Mouse (Mus musculus) brain, embryonic 18.5 days (tissue): ENCODE data around the gene Dnpep.

Experiments
- DNase-seq: peaks from one replicate; pipeline ENCODE4 v3.0.0-alpha.2; 2012; ENCODE audit warnings: low read depth, low spot score

The Dnpep gene

GRCm38 (mm10) chr1:75331271-75331670 lies 13.5 kb upstream of the Dnpep start:
- DNase-seq, result no peak

GRCm38 (mm10) chr1:75327461-75327860 lies 9.7 kb upstream of the Dnpep start:
- DNase-seq, result no peak

GRCm38 (mm10) chr1:75319166-75319565 lies 1.4 kb upstream of the Dnpep start:
- DNase-seq, result no peak

GRCm38 (mm10) chr1:75318736-75319135 lies 946 bp upstream of the Dnpep start:
- DNase-seq, result no peak

GRCm38 (mm10) chr1:75318301-75318700 lies 511 bp upstream of the Dnpep start:
- DNase-seq, result no peak

GRCm38 (mm10) chr1:75316861-75317240 lies 939 bp downstream of the Dnpep start:
- peak; percentile 39 for DNase-seq

GRCm38 (mm10) chr1:75315456-75316365 lies 2.1 kb downstream of the Dnpep start:
- no peak for DNase-seq

- no peak for DNase-seq
Measured at GRCm38 (mm10) chr1:75315011-75315410, 2.8 kb downstream of the Dnpep start.

GRCm38 (mm10) chr1:75311694-75312093 lies 6.1 kb downstream of the Dnpep start:
- DNase-seq, result no peak

- DNase-seq, result no peak
Measured at GRCm38 (mm10) chr1:75304662-75305061, 13.1 kb downstream of the Dnpep start.

- no peak for DNase-seq
Measured at GRCm38 (mm10) chr1:75294294-75294693, 23.5 kb downstream of the Dnpep start.

GRCm38 (mm10) chr1:75293331-75293701 lies 24.5 kb downstream of the Dnpep start:
- DNase-seq, result no peak

GRCm38 (mm10) chr1:75292476-75293330 lies 25.1 kb downstream of the Dnpep start:
- no peak for DNase-seq

- no peak for DNase-seq
Measured at GRCm38 (mm10) chr1:75291321-75291720, 26.5 kb downstream of the Dnpep start.

- peak; percentile 39 for DNase-seq
Measured at GRCm38 (mm10) chr1:75290582-75290981, 27.2 kb downstream of the Dnpep start.

GRCm38 (mm10) chr1:75289888-75290431 lies 27.8 kb downstream of the Dnpep start:
- no peak for DNase-seq

- peak; percentile 57 for DNase-seq
Measured at GRCm38 (mm10) chr1:75289376-75289775, 28.4 kb downstream of the Dnpep start.

- no peak for DNase-seq
Measured at GRCm38 (mm10) chr1:75284911-75285310, 32.9 kb downstream of the Dnpep start.

GRCm38 (mm10) chr1:75283017-75283416 lies 34.8 kb downstream of the Dnpep start:
- no peak for DNase-seq

- DNase-seq, result no peak
Measured at GRCm38 (mm10) chr1:75278228-75278627, 39.6 kb downstream of the Dnpep start, which contains the start of gene Resp18. Gene Resp18, minus strand, starts transcription at chr1:75278415.

GRCm38 (mm10) chr1:75277195-75278188 lies 40.3 kb downstream of the Dnpep start:
- DNase-seq, result no peak
